23 mouse cellular contexts compared by ENCODE assay signal in genomic region chr10:9574135-9574534, GRCm38 (mm10).
DNase-seq lines count a peak whose midpoint lies in the region; ATAC-seq and TF ChIP-seq lines count a peak whose summit lies in the region.
"Had no signal": no experiment of that assay in that cellular context is flagged by ENCODE, and none has a peak within 500 bp of the region (broad histone marks: within the 10 kb centered on the region; RNA-seq: fewer than 3 reads in every experiment).

No protein-coding gene starts in this region.

- DNase-seq in heart, postnatal 4 days = peak; percentile 11
- DNase-seq in heart, adult 8-10 months (ENCODE audit: low spot score) = no peak
- DNase-seq in lung, postnatal 10 days = peak; percentile 32
- DNase-seq in lung, adult 18-20 months = no peak
- peak; percentile 31 for DNase-seq in gonadal fat pad, adult 2 months (ENCODE audit: low read depth)
- DNase-seq in midbrain, postnatal 0 days (ENCODE audit: low spot score) = no peak
- no peak for DNase-seq in spleen, postnatal 4 days (ENCODE audit: low spot score in 2 of 2)
- DNase-seq: adrenal gland, postnatal 25 days; cerebellum, adult 11-12 months; cerebellum, adult 8-10 months; cerebellum, postnatal 10 days; cerebellum, postnatal 36 days; forebrain, postnatal 0 days; gastrocnemius, postnatal 14 days; heart, adult 2 months; heart, postnatal 14 days had no signal

- H3K27ac ChIP-seq in midbrain, postnatal 0 days (ENCODE audit: low read depth, low read length) = no peak overlapping the region
- H3K27ac ChIP-seq: heart, adult 2 months; heart, embryonic 15.5 days; hindbrain, embryonic 12.5 days; hindbrain, embryonic 15.5 days had no signal

- no peaks in the 10 kb centered on the region for H3K36me3 ChIP-seq in midbrain, postnatal 0 days (ENCODE audit: insufficient read depth, low read length)
- H3K36me3 ChIP-seq: heart, embryonic 12.5 days; heart, embryonic 15.5 days; hindbrain, embryonic 12.5 days; hindbrain, embryonic 15.5 days had no signal

- H3K9ac ChIP-seq in midbrain, postnatal 0 days (replicated peaks; ENCODE audit: low read length, poor library complexity, severe bottlenecking) = no peak overlapping the region
- H3K9ac ChIP-seq: forebrain, postnatal 0 days; heart, embryonic 12.5 days; heart, embryonic 15.5 days; hindbrain, embryonic 12.5 days; hindbrain, embryonic 15.5 days had no signal

- H3K4me2 ChIP-seq in midbrain, postnatal 0 days (ENCODE audit: low read depth, low read length, poor library complexity, severe bottlenecking) = no peak overlapping the region
- H3K4me2 ChIP-seq: heart, embryonic 12.5 days; heart, embryonic 15.5 days; hindbrain, embryonic 12.5 days; hindbrain, embryonic 15.5 days had no signal

- no peak for TF ChIP-seq CTCF in midbrain, postnatal 0 days (IDR thresholded peaks at IDR 0.05)

- 0 out of 2 replicates have a peak, but pooled peaks cover 3% of the 10 kb centered on the region for H3K4me1 ChIP-seq in midbrain, postnatal 0 days (ENCODE audit: insufficient read depth, low read length)
- H3K4me1 ChIP-seq: hindbrain, embryonic 12.5 days had no signal

- H3K4me3 ChIP-seq in midbrain, postnatal 0 days (ENCODE audit: low read depth, low read length) = no peak overlapping the region
- H3K4me3 ChIP-seq: heart, adult 2 months; heart, embryonic 12.5 days; heart, embryonic 15.5 days; hindbrain, embryonic 12.5 days; hindbrain, embryonic 15.5 days had no signal

- no peak for ATAC-seq in midbrain, postnatal 0 days (ENCODE audit: low FRiP score)
- ATAC-seq: activated CD4-positive, CD25-positive, alpha-beta regulatory T cell, adult 4 months; forebrain, embryonic 14.5 days; forebrain, postnatal 0 days; intestine, postnatal 0 days had no signal

- H3K27me3 ChIP-seq in midbrain, postnatal 0 days (ENCODE audit: insufficient read depth, low read length) = no peaks in the 10 kb centered on the region
- H3K27me3 ChIP-seq: heart, embryonic 12.5 days; heart, embryonic 15.5 days; hindbrain, embryonic 12.5 days; hindbrain, embryonic 15.5 days had no signal

- WGBS in midbrain, postnatal 0 days = 95% methylated on average over 4 of the region's 4 CpGs

- no peaks in the 10 kb centered on the region for H3K9me3 ChIP-seq in midbrain, postnatal 0 days (ENCODE audit: low read length)
- H3K9me3 ChIP-seq: heart, embryonic 12.5 days; heart, embryonic 15.5 days; hindbrain, embryonic 12.5 days; hindbrain, embryonic 15.5 days had no signal

Comparison
In these comparisons a context has a peak if more than half of its experiments do, and no peak if none do; other contexts are left out.
1. DNase-seq: peak in heart, postnatal 4 days (single experiment), lung, postnatal 10 days (single experiment) and gonadal fat pad, adult 2 months (single experiment); none in heart, adult 8-10 months (single experiment), lung, adult 18-20 months (0 of 2), midbrain, postnatal 0 days (single experiment) and spleen, postnatal 4 days (0 of 2).